Mouse (Mus musculus) urinary bladder, postnatal 25 days (tissue): ENCODE measurements around the gene Nmrk2.
"Not testable (repeated sequence)": the region's sequence is repeated elsewhere in the genome, so short reads cannot be mapped to it uniquely, and the experiment has no call there.

Source experiments
- DNase-seq: peaks from one replicate; pipeline ENCODE4 v3.0.0; 2022; ENCODE audit warnings: low spot score

The Nmrk2 gene

DNA sequence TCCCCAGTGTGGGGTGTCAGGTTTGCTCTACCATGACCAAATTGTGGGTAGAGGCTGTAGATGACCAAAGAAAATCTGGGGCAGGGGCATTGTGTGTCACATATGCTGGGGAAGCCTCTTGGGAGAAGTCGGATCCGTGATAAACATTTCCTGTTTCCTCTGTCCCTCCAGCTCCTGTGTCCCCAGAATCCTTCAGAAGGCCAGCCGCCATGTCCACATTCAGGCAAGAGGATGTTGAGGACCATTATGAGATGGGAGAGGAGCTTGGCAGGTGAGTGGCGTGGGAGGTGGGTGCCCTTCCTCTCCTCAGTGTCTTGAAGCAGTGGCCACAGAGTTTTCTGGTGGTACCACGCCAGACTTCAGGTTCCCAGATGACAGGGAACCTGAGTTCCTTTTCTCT lies 18.0 kb downstream of the Nmrk2 start, which contains the start of gene 4930442H23Rik:
Gene 4930442H23Rik (minus strand): TSS at position 45 of the 400 bp plus-strand sequence.
- no peak for DNase-seq

DNA sequence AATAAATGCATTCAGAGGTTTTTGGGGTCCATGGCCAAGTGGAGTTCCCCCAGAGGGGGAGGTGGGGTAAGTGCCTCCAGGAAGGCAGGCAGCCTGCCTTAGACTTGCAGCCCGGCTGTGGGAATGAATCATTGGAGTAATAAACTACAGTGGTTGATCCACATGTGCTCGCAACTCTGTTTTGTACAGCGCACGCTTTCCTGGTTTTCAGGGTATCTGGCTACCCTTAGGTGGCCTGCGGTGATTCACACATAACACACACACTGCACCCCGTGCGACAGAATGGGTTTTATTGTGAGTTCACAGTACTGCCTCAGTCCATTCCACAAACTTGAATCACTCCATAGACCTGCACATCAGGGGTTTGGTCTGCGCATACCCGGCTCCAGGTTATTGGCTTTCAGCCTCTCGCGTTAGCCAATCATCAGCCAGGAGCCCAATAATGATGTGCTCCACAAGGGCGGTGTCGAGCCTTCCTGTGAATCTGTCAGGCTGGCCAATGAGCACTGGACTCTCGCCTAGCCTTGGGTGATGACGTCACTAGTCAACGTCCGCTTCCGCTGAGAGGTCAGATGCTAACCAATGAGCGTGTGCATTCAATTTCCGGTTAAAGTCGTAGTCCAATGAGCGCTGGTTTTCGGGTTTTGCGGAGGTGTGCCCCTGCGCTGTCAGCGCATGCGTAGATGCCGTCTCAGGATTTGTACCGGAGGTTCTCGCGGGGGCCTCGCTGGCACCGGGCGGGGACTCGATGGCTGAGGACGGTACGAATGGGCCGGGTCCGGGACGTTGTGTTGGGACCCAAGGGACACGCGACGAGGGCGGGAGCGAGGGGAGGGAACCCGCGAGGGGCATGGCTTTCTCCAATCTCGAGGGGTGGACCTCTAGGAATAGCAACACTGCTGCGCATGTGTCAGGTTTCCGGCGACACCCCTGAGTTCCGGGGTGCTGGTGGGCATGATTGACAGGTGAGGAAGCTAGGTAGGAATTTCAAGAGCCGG lies 19.2 kb downstream of the Nmrk2 start, which contains the start of gene Dapk3:
Gene Dapk3 (plus strand): TSS at position 670 of the 998 bp plus-strand sequence.
- DNase-seq = peak; percentile 88

DNA sequence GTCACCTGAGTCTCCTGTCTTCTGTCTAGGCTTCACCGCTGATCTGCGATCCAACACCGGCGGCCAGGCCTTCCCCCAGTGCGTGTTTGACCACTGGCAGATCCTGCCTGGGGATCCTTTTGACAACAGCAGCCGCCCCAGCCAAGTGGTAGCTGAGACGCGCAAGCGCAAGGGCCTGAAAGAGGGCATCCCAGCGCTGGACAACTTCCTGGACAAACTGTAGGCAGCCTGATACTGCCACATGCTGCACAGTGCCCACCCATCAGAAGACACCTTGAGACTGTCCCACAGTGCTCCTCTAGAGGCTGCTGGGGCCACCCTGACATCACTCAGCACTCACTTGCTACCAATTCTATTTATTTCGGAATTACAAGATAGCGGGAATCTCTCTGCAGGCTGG lies 20.0 kb downstream of the Nmrk2 start:
- DNase-seq = not testable (repeated sequence)

DNA sequence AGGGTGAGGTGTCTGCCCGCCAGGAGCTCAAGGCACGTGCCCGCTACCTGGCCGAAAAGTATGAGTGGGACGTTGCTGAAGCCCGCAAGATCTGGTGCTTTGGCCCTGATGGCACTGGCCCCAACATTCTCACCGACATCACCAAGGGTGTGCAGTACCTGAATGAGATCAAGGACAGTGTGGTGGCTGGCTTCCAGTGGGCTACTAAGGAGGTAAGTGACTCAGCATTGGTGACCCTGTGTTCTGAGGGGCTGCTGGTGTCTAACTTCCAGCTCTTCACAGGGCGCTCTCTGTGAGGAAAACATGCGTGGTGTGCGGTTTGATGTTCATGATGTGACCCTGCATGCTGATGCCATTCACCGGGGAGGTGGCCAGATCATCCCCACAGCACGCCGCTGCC lies 20.9 kb downstream of the Nmrk2 start:
- no peak for DNase-seq

DNA sequence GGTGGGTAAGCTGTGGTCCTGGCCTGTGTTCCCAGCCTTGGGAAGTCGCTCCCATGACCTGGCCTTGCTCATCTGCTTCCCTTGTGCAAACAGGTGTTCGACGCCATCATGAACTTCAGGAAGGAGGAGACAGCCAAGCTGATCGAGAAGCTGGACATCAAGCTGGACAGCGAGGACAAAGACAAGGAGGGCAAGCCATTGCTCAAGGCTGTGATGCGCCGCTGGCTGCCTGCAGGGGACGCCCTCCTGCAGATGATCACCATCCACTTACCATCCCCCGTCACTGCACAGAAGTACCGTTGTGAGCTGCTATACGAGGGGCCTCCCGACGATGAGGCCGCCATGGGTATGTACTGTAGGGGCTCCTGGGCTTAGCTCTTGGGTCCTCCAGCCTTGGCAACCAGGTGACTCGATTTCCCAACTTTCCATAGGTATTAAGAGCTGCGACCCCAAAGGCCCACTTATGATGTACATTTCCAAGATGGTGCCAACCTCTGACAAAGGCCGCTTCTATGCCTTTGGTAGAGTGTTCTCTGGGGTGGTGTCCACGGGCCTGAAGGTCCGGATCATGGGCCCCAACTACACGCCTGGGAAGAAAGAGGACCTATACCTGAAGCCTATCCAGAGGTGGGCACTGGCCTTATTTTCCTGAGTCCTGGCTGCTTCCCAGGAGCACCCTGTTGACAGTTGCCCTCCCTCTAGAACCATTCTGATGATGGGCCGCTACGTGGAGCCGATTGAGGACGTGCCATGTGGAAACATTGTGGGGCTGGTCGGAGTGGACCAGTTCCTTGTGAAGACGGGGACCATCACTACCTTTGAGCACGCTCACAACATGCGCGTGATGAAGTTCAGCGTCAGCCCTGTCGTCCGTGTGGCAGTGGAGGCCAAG lies 22.2 kb downstream of the Nmrk2 start:
- DNase-seq = no peak

DNA sequence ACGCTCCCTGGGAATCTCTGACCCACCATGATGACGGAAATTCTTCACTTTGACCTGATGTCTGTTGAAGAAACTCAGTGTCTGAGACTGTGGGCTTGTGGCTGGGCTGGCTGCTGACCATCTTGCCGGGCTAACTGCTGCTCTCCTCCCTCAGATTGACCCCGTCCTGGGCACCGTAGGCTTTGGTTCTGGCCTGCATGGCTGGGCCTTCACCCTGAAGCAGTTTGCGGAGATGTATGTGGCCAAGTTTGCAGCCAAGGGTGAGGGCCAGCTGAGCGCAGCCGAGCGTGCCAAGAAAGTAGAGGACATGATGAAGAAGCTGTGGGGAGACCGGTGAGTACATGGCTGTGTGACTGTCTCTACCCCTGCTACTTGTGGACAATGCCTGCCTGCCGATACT lies 22.9 kb downstream of the Nmrk2 start:
- no peak for DNase-seq

DNA sequence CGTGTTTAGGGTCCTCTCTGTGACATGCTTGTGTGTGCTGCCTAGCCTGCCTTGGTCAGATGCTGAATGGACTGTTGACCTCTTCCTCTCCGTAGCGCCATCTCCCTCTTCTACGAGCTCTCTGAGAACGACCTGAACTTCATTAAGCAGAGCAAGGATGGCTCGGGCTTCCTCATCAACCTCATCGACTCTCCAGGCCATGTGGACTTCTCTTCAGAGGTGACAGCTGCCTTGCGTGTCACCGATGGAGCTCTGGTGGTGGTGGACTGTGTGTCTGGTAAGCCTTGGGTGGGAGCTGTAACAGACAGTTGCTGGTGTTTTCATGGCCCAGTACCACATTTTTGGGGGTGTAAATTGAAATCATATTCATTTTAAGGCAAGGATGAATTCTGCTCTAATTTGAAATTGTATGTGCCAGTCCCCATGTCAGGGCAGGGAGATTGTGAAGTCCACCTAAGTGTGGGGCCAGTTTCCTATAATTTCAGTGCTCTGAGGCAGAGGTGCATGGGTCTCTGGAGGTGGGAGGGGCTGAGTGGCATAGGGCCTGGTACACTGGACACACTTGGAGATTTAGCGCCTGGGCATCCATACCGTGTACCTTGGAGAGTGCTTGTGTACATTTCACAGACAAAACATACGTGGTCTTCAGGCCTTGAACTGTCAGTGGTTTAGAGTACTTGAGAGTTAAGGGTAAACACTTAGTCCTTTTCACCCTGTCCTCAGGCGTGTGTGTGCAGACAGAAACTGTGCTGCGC lies 23.7 kb downstream of the Nmrk2 start:
- DNase-seq = no peak

DNA sequence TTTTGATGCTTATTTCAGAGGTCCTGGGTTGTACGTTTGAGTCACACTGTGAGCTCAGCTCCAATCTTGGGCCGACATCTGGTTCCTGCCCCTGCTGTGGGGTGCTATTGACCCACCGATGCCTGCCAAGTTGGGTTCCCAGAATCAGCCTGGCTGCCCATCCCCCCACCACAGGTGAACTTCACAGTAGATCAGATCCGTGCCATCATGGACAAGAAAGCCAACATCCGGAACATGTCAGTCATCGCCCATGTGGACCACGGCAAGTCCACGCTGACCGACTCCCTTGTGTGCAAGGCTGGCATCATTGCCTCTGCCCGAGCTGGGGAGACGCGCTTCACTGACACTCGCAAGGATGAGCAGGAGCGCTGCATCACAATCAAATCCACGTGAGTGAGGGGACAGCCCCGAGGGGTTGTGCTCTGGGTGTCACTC lies 24.3 kb downstream of the Nmrk2 start:
- no peak for DNase-seq

DNA sequence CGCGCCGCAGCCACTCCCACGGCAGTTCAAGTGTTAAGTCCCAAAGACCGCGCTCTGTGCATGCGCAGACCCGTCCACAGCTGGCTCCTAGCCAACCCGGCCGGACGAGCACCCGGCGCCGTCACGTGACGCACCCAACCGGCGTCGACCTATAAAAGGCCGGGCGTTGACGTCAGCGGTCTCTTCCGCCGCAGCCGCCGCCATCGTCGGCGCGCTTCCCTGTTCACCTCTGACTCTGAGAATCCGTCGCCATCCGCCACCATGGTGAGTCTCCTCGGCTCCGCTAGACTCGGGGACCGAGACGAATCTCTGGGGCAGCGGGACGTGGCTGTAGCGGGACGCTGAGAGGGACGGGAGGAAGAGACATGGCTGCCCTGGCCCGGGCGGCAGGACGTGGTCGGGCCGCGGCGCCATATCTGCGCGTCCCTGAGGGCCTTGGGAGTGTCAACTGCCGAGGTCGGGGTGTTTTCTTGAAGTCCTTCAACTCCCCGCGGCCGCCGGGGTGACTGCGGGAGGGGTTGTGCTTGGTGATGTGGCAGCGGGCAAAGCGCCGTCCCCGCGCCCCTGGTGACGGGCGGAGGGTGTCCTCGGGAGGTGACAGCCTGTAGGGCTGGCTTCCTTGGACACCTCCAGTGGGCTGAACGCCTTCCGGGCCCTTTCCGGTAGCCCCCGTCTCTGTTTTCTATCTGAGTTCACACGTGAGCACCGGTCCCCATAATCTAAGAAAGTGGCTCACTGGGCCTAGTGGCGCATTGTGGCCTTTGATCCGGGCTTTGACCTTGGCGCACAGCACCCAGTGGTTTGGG lies 25.2 kb downstream of the Nmrk2 start, which contains the start of gene Eef2:
Gene Eef2 (plus strand): TSS at position 166 of the 806 bp plus-strand sequence.
- peak; percentile 100 for DNase-seq

DNA sequence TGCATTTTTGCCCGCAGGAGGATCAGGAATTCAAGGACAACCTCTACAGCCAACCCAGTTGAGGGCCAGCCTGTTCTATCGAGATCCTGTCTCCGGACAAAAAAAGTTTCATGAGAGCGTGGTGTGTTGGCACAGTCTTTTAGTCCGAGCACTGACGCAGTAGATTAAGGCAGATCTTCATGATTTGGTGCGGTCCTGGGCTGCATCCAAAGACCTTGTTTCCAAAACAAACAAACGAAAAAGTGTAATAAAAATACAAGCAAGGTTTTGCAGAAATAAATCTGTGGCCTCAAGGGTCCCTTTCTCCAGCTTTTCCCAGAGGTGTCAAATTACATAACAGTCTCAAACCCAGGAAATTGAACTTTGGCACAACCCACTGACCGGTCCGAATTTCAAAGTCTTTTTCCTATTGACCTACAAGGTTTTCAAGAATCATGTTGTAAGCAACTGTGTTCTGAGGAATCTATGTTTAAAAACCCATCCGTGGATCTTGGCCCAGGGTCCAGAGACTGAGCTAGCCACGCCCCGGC lies 25.9 kb downstream of the Nmrk2 start:
- no peak for DNase-seq

DNA sequence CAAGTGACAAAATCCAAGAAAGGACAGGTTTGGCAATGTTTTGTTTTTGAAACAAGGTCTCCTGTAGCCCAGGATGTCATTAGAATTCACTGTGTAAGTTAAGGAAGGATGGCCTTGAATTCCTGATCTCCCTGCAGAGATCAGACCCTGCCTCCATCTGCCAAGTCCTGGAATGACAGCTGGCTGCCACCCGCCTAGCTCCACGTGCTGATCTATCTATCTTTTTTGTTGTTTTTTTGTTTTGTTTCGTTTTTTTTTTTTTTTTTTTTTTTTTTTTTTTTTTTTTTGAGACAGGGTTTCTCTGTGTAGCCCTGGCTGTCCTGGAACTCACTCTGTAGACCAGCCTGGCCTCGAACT lies 26.5 kb downstream of the Nmrk2 start:
- not testable (repeated sequence) for DNase-seq

DNA sequence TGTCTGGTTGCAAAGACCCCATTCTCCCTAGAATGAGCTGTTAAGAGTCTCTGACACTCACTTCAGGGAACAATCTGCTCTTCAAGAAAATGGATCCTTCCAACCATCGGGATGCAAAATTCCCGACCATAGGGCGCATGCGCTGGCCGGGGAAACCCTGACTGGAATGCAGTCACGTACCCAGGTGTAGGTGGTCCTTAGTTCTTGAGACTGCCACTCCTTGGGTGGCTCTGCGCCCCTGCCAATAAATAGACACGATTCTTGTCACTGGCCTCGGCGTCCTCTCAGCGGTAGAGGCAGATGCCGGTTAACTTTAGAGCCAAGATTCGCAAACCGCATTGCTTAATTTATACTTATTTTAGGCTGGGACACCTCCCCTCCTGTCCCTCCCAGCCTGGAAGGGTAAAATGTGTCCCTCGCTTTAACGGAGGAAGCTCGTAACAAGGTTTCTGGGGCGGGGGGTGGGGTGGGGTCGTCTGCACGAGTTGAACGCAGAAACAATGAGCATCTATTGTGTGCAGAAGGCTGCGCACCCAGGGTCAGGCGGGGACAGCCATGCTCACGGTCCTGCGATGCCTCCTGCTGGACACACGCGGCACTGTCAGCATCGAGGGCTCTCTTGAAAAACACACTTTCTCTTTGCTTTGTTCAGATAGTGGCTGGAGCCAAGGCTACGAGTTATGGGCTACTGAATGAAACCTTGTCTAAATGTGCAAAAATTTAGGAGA lies 27.1 kb downstream of the Nmrk2 start:
- peak; percentile 80 for DNase-seq

DNA sequence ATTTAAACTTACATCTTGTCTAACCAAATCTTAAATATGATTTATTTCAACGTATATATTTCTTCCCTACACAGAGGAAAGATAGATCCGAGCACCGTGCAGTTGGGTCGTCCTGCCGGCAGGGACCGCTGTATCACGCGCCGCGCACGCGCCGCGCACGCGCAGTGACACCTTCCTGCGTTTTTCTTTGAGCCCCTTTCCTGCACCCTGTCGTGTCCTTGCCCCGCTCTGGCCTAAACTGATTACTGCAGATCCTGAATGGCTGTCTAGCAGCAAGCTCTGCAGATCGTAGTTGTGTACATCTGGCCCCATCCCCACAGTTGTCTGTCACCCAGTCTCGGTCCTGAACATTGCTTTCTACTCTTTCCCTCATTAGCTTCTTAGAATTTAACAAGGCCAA lies 28.7 kb downstream of the Nmrk2 start:
- peak; percentile 77 for DNase-seq

DNA sequence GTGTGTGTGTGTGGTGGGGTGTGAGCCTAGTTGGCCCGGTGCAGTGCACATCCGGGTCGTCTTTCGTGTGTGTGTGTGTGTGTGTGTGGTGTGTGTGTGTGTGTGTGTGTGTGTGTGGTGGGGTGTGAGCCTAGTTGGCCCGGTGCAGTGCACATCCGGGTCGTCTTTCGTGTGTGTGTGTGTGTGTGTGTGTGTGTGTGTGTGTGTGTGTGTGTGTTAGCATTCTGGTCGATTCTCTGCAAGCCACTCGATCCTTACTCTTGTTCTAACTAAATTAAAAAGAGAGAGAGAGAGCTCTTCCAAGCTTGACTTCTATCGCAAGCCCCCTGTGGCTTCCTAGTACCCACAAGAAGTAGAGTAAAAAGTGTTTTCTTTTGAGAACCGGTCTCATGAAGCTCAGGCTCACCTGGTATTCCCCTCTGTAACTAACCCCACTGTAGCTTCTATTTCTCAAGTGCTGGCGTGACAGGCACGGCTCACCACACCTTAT lies 32.4 kb downstream of the Nmrk2 start:
- not testable (repeated sequence) for DNase-seq

DNA sequence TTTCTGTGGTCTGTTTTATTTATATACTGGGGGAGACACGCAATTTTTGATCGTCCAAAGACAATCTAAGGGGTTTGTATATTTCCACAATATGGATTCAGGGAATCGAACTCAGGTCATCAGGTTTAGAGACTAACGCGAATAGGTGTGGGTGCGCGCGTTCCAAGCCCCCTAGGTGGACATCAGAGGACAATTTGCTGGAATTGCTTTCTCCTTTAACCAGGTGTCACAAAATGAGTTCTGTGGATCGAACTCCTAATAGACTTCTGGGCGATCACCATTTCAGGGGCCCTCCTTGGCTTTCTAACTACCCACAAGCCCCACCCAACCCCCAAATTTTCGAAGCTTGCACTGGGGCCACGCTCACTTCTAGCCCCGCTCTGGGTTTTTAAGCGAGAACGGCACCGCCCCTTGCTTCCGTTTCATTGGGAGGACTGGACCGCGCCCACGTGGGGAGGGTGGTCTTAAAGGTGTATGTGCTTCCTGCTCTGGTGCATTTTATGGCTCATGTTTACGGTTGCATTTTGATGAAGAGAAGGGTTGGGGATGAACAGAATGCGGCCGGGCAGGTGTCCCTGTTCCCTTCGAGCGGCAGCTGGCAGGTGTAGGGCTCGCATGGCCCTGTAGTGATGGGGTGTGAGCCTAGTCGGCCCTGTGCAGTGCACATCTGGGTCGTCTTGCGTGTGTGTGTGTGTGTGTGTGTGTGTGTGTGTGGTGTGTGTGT lies 33.2 kb downstream of the Nmrk2 start:
- DNase-seq = peak; percentile 74

DNA sequence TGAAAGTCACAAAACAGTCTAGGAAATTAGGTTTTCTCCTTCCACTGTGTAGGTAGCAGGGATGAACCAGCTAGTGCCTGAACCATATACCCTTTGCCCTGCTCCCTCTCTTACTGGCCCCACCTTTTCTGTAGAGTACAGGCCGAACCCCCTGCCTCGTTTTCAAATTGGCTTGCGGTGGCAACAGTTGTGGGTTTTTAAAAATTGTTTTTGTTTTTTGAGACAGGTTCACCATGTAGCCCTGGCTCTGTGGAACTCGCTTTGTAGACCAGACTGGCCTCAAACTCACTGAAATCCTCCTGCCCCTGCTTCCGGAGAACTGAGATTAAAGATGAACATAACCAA lies 33.8 kb downstream of the Nmrk2 start:
- DNase-seq = no peak

DNA sequence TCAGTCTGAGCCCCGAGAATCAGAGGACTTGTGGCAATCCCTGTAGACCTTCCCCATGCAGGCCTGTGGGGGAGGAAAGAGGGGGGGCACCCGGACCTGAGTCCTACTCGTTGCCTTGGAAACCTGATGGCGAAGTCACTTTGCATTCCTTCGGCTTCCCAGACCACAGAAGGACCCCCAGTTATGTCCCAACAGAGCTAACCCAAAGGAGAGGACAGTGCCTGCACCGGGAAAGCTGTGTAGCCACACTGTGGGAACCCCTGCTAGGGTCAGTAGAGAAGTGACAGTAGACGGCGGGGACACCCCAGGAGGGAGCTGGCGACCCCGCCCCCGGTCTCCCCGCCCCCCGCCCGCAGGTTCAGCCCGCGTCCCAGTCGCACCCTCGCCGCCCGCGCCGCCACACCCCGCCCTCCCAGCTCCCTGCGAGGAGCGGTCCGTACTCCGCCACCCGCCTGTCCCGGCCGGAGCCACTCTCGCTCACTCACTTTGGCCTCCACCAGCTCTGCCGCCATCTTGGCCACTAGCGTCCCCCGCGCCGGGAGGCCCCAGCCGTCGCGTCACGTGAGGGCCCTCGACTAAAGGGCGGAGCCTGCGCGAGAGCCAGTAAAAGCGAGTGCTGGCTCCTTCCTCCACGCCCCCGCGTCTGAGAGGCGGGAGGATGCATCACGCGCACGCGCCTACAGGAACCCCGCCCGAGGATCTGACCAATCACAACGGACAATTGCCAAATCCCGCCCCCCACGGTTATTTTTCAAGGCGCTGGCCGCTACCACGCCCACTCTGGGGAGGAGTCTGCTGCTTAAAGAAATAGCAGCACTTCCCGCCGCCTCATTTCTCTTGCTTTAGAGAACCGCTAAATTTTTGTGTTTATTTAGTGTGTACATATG lies 34.4 kb downstream of the Nmrk2 start, which contains the start of gene Pias4:
Gene Pias4 (minus strand): TSS at position 724 of the 887 bp plus-strand sequence.
- peak; percentile 99 for DNase-seq

DNA sequence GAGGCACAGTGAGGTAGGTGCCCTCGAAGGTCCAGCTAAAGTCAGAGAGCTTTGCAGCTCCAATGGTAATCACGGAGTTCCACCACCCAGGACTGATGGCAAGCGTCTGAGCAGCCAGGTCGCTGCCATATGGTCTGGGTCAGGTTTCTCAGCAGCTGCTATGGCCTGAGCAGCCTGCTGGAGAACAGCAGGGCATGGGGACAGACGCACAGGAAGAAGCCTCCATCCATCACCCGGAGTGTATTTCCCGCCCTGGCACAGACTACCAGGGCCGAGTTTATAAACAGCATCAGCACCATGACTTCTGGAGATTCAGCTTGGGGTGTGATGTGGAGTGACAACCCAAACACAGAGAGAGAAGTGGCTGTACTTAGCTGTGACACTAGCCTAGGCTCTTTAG lies 36.7 kb downstream of the Nmrk2 start:
- DNase-seq = no peak
